Mouse (Mus musculus) lung, postnatal 4 days (tissue): ENCODE measurements around the gene Pitpnm1.
A peak's percentile ranks its signal among the peaks of the same experiment; 100 is the strongest.
"Not testable (repeated sequence)": the region's sequence is repeated elsewhere in the genome, so short reads cannot be mapped to it uniquely, and the experiment has no call there.

ENCODE experiments used
- DNase-seq, 2 experiments: peaks; one replicate each; pipeline ENCODE4 v3.0.0; 2021

Pitpnm1 gene

DNA sequence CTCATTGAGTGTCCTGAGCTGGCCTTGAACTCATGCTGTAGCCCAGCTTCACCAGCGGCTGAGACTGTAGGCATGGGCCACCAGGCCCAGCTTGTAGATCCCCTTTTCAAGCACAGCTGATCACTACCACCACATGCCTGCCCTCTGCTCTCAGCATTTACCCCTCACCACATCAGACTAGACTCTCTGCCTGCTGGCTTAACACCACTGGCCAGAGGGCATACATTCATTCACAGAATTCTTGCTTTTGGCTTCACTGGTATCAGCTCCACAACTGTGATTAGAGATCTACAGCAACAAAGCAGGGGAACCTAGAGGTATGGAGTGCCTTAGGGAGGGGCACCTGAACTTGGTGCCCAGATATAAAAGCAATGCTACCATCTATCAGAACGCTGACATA, 20.7 kb downstream of the Pitpnm1 start:
- DNase-seq = no peak

DNA sequence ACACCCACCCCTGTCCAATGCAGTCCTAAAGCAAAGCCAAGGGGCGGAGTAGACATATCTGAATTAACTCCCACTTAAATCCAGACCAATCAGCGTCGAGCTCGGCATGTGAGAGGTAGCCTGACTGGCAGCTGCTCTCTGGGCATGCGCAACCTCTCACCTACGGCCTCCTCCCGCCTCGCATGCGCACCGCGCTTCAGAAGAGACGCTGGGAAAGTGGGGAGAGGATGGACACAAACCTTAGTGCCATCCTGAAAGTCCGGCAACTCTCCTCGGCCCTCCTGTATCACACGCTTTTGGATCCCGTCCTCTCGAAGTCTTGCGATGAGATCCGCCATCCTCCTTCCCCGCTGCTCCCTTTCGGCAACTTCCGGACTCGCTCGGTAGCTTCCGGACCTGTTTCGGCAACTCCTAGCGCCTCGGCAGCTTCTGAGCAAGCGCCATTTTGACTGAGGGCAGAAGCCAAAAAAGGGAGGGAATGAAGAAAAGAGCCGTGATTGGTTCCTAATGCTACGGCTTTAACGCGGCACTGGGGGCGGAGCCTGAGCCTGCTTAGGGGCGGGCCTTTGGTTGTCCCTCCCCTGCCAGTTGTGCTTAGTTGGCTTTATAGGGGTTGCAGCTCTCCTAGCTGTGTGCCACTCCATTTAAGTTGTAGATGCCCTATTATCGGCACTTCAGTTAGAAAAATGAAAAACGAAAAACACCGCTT, 21.5 kb downstream of the Pitpnm1 start:
- peak; percentile 97 to 99 for DNase-seq

DNA sequence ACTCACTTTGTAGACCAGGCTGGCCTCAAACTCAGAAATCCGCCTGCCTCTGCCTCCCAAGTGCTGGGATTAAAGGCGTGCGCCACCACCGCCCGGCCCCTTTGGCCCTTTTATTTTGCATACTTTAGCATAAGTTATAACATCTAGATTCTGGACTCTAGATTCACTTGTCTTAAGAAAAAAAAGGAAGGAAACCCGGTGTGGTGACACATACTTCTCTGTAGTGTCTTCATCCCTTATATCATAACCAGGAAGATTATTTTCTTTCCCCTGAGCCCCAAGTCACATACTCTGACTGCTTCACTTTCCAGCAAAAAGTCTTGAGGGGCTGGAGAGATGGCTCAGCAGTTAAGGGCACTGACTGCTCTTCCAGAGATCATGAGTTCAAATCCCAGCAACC, 22.1 kb downstream of the Pitpnm1 start:
- not testable (repeated sequence) for DNase-seq

DNA sequence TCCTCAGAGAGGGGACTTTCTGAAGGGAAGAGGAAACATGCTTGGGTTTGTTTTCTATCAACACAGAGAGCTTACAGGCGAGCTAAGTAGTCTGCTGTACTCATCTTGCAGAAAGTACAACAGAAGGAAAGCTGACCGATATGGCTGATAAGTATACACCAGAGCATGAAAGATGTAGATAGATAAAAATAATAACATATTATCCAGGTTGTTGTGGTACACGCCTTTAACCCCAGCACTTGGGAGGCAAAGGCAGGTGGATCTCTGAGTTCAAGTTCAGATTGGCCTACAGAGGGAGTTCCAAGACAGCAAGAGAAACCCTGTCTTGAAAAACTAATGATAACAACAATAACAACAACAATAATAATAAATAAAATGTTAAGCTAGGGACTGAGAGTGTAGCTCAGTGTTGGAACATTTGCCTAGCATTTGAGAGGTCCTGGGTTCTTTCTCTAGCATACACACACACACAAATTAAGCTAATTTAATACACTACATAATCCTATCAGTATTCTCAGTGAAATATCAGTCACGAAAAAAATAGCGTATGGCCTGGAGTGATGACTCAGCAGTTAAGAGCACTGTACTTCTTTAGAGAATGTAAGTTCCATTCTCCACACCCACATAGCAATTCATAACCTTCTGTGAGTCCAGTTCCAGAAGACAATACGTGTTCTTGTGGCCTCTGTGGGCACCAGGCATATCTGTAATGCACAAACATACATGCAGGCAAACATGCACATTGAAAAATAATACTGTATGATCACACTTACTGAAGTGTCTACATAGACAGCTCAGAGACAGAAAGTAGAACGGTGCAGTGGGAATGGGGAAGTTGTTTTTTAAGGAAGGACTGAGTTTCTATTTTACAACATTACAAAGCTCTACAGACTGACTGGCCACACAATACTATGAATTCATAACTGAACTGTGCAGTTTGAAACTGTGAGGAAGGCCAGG, 22.9 kb downstream of the Pitpnm1 start:
- no peak for DNase-seq

DNA sequence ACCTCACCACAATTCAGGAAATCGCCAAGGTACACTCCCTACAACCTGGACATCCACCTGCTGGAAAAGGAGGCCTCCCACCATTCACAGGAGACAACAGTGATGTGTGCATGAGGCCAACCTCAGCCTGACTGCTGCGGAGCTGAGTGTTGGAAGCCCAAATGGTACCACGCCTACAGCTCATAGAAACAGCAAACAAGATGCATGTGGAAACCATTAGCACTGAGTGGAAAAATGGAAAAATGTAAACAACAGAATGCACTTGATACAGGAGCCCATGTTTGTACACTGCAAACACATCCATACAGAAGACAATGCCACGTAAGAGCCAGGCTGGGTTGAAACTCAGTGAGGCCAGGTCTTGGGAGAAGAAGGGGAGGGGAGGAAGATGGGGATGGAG, 24.6 kb downstream of the Pitpnm1 start:
- no peak for DNase-seq

DNA sequence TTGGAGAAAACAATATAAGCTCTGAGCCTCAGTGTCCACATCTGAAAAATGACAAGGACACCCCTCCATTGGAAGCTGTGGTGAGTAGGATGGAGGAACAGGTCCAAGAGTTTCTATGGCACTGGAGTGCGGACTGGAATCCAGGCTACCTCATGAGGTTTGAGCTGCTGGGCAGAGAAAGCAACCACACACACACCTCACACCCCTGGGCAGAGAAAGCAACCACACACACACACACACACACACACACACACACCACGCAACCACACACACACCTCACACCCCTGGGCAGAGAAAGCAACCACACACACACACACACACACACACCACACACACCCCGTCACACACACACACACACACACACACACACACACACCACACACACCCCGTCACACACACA, 25.5 kb downstream of the Pitpnm1 start:
- DNase-seq = peak in 1 of 2 experiments; percentile 35

DNA sequence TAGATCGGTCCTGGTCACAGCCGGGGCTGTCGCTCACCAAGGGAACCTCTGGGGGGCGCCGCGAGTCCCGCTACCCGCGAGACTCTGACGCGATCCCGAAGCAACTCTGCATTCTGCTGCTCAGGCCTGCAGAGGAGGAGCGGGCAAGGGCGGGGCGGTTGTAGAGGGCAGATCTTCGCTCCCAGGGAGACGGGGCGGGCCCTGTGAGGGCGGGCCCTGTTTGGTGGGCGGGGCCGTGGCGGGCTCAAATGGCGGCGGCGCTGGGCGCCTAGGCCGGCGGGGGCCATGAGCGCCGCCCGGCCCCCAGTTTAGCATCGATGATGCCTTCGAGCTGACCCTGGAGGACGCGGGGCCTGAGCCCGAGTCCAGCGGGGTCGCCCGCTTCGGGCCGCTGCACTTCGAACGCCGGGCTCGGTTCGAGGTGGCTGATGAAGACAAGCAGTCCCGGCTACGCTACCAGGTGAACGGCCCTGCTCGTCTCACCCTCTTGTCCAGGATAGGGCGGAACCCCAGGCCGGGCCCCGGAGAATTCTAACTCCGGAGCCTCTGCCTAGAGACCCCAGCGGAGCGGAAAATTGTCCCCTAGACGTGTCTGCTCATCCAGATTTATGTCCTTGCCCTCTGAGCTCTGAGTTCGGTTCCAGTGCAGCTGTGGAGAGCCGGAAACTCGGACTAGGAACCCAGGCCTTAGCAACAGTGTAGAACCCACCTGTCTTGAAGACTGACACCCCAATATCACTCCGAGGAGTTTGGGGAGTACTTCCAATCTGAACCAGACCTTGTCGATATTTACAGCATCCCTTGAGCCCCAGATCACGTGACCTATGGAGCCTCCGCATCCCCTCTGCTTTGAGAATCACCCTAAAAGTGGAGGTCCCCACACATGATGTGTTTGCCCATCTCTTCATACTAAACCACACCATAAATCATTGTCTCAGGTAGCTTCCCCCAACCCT, 26.2 kb downstream of the Pitpnm1 start, which contains the start of gene Aip:
Gene Aip (minus strand): TSS at position 118 of the 956 bp plus-strand sequence.
- DNase-seq = peak; percentile 99

DNA sequence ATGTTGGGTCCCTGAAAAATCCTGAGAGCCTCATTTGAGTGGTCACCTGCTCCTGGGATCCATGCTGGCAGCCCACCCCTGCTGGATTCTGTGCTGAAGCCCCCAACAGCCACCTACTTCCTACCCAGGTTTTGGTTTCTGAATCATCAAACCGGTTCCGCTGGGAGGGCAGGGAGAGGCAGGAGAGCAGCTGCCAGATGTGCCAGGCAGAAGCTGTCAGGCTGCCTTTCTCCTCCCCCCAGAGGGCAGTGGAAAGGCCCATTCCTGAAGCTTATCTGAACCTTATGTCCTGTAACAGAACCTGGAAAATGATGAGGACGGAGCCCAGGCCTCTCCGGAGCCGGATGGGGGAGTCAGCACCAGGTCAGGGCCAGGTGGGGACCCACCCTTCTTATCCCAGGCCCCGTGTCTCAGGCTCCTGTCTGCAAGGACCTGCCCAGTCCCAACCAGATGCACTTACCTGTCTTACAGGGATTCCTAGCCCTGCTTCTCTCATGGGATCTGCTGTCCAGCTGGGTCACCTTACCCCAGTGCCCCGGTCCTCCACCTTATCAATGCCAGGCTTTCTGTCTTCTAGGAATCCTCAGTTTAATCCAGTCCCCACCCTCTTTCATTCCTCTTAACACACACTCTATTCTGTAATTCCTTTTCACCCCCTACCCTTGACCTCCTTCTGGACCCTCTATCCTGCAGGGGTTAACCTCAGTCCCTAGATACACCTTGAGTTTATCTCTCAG, 27.1 kb downstream of the Pitpnm1 start:
- DNase-seq = no peak

DNA sequence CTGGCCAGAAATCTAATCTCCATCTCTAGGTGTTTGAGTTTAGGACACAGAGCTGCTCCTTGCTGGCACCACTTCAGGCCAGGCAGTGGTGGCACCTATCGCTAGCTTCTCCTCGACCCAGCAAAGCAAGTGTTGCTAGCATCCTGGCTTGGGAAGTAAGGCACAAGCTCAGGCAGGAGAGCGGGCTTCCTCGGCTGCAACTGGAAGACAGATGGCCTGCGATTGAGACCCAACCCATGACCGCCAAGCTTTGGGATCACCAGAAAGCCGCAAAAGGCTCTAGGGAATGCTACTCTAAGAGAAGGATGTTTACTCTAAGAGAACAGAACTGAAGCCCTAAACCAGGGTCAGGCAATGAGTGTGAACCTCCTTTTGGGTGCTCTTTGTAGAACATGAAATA, 29.7 kb downstream of the Pitpnm1 start:
- no peak for DNase-seq

DNA sequence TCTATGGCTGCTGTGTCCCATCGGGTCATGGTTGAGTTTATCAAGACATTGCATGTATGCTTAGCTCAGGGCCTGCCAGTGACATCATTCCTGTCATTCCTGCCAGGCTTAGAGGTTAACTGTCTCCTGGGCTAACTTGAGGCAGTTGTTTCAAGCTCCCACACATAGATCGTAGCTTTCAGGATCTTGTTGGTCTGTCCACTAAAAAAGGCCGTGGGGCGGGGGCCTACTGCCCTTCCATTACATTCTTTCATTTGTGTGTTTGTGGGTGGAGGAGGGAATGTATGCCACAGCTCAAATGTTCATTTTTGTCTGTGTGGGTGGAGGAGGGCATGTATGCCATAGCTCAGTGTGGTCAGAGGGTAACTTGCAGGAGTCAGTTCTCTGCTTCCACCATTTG, 30.3 kb downstream of the Pitpnm1 start:
- no peak for DNase-seq

DNA sequence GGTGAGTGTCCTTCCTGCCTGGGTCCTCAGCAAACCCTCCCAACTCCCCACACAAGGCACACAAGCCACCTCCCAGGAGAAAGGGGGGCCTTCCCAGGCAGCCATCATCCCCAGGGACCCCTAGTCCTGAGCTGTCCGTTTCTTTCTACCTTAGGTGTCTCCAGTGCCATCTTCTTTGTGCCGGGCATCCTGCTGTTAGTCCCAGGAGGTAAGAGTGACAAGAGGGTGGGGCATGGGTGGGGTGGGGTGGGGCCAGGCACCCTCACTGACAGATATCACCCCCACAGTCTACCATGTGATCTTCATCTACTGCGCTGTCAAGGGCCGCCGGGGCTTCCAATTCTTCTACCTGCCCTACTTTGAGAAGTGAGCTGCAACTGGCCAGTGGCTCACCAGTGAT, 31.3 kb downstream of the Pitpnm1 start:
- no peak for DNase-seq

DNA sequence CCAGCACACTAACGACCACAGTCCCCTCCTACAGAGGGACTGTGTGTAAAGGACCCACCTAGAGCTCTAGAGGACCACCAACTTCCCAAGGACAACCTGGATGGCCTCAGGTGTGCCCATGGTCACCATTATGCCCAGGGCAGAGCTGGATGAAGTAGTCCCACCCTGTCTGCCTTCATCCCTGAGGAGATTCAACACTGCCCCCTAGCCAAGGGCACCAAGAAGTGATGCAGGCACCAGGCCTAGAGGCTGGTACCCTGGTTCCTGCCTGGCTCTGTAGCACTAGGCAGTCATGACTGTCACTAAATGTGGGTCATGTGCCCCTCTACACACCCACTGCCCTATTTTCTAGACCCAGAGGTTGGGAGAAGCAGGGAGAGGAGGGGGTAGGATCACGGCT, 32.0 kb downstream of the Pitpnm1 start:
- no peak for DNase-seq

DNA sequence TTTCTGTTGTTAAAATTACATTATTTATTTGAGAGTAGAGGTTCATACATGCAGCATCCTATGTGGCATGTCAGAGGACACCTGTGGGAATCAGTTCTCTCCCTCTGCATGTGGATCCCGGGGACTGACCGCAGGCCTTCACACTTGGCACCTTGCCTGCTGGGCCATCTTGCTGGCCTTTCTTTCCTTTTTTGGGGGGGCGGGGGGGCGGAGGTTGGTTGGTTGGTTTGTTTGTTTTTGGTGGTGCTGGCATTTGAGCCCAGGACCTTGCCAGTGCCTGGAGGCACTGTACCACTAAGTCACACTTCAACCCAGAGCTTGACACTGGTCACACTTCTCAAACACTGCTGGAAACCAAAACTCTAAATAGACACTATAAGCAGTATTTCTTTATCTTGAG, 34.6 kb downstream of the Pitpnm1 start:
- DNase-seq = no peak

DNA sequence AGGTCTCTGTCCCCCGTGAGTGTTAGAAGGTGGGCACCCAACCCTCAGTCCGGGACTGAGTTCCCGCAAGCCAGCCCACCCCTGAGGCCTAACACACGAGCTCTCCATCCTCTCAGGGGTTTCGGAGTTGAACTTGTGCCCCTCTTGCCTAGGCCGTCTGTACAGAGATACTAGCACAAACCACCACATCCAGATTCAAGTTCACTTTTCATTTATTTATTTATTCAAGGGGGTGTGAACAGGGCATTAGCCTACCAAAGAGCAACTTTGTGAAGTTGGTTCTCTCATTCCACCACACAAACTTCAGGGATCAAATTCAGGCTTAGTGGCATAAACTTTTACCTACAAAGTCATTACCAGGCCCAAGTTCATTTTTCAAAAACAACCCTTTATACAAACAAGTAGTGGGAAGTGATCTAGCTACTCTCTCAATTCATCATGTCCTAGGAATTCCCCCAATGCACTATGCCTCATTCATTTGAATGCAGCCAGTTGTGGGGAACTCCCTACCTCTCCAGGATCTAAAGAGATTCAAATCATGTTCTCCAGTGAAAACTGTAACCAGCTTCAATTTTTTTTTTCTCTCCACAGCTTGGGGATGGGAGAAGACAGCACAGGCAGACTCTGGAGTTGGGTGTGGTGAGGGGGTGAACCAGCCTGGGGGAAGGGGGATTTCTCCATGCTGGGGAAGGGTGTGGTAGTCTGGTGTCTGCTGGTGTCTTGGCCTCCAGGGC, 35.6 kb downstream of the Pitpnm1 start:
- DNase-seq = not testable (repeated sequence)

DNA sequence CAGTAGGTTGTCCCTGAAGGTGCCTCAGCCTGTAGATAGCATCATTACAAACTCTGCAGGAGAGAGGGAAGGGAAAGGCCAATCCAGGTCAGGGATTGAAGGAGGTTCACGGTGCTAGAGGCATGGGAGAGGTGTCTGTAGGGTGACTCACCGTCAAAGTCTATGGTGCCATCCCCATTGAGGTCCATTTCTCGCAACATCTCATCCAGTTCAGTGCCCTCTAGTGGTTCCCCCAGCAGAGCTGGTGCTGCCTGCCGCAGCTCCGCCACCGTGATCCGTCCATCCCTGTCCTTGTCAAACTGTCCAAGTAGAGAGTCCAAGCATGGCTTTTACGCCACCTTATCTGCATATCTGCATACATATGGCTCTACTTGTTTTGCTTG, 36.2 kb downstream of the Pitpnm1 start:
- DNase-seq = not testable (repeated sequence)

DNA sequence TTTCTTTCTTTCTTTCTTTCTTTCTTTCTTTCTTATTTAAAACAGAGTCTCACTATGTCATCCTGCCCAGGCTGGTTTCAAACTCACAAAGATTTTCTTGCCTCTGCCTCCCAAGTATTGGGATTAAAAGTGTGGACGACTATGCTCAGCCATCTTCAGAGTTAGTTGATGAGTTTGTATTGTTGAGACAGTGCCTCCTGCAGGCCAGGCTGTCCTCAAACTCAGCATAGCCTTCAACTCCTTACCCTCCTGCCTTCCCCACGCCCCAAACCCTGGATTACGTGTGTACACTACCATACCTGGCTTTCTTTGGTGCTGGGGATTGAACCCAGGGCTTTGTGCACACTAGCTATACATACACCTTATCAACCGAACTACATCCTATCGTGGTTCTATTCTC, 36.7 kb downstream of the Pitpnm1 start:
- no peak for DNase-seq

DNA sequence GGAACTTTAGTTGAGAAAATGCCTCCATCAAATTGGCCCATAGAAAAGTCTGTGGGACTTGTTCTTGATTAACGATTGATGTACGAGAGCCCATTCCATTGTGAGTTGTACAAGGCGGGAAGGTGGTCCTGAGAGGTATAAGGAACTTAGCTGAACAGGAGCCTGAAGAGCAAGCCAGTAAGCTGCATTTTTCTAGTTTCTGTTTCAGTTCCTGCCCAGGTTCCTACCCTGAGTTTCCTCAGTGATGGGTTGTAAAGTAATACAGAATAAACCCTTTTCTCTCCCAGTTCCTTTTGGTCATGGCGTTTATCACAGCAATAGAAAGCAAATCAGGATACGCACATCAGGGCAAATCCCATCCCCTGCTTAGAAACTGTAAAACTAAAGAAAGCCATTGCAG, 38.1 kb downstream of the Pitpnm1 start:
- no peak for DNase-seq

DNA sequence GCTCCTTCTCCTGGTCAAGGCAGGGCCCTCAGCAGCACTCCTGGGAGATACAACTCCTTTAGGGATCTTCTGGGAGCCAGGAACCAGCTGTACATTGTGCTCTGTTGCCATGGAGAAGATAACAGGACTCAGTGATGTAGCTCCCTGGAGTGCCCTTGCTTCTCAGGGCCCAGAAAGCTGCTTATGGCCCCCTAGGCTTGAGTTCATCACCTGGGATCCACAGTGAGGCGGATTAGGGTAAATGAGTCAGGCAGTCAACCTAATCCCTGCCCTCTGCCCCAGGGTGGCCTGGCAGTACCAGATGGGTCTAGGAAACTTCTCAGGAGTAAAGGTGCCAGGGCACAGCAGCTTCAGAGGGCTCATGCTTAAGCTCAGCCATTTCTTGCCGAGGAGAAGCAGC, 39.6 kb downstream of the Pitpnm1 start, which contains the start of gene Gpr152:
Gene Gpr152 (plus strand): TSS at position 342 of the 400 bp plus-strand sequence.
- no peak for DNase-seq

DNA sequence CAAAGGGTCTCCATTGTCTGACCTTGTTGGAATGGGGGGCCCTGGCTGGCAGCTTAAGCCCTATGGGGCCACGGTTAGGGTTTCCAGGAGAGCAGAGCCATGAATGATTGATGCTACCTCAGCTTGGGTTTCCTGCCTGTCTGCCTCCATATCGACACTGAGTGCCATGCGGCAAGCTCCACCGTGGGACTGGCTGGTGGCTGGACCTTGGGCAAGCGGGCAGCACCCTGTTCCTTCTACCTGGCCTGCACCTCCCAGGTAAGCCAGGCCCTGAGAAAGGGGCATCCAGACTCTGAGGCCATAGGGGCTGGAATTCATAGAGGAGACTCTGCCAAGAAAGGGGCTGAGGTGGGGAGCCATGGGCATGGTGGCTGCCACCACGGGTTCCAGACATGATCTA, 40.3 kb downstream of the Pitpnm1 start:
- DNase-seq = no peak

DNA sequence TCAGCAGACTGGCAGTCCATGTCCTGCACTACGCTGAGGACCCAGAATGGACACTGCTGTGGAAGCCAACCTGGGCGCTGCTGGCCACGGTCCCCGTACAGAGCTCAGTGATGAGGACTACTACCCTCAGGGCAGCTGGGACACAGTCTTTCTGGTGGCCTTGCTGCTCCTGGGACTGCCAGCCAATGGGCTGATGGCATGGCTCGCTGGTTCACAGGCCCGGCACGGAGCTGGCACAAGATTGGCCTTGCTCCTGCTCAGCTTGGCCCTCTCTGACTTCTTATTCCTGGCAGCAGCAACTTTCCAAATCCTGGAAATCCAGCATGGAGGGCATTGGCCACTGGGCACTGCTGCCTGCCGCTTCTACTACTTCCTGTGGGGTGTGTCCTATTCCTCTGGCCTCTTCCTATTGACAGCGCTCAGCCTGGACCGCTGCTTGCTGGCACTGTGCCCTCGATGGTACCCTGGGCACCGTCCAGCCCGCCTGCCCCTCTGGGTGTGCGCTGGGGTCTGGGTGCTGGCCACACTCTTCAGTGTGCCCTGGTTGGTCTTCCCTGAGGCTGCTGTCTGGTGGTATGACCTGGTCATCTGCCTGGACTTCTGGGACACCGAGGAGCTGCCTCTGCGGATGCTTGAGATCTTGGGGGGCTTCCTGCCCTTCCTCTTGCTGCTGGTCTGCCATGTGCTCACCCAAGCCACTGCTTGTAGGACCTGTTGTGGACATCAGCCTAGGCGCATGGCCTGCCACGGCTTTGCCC, 42.8 kb downstream of the Pitpnm1 start:
- peak in 1 of 2 experiments; percentile 44 for DNase-seq
